Mouse (Mus musculus): Measurements from ENCODE around the gene Vmn2r2. TPM values are rescaled to one million over a fixed set of nuclear protein-coding genes. Genes with fewer than 3 reads are reported as not detected.

Vmn2r2 gene
- not detected for total RNA-seq (2021)
- long read RNA-seq, experiment 1, result 0 reads
- long read RNA-seq, experiment 2, result 0 reads

DNA sequence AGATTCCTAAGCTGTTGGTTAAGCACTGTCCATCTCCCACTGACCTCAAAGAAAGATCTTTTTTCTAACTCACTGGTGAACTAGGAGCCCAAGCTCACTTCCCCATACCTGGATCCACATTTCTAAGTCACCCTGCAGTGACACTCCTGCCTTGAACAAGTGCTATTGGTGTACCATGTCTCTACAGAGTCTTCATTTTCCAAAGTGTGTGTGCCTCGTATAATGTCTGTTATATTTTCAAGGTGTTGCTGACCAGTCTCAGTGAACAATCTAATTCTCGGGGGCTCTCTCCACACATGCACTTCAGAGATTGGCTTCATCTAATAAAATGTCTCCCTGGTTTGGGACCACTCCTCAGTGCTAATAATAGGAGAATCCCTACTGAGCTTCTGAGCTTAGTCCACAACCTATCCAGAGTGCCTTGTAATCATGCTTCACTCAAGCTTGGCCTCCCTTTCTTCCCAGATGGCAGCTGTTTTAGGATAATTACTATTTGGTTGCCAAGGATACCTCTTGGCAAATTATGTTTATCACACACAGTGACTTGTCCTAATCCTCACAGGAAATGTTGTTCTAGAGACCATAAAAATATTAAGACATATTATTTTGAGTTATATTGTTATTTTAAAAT, at the start of gene Vmn2r2:
Gene Vmn2r2, minus strand, starts transcription at position 51 of the 631 bp plus-strand sequence.
- DNase-seq, result no peak

DNA sequence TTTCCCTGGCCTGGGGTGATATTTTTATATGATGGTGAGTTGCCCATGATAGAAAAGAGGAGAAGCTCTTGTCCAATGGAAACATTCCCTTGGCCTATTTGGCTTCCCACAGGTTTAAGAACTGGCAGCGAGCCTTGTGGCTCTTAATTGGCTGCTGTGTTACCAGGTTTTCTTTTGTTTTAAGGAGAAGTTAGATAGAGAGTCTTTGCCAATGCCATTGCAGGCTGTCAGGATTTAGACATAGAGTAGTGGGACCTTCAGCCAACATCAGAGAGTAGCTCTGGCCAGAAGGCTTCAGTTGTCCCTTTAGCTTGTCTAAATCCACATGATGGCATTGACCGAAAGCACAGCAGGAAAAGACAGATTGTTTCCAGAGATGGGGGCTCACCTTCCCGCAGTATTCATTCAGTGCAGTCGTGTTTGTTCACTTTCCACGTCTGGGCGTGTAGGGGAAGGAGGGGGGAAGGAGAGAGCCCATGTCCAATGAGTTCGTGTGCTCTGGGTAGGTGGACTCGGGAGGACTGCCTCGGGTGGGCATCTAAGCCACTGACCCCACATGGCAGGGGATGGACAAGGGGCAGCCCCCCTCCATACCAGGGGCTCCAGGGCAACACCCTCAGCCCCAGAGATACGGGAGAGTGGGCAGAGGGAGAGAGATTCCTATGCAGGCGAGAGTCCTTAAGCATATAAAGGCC, 28.2 kb downstream of the Vmn2r2 start:
- no peak for DNase-seq

DNA sequence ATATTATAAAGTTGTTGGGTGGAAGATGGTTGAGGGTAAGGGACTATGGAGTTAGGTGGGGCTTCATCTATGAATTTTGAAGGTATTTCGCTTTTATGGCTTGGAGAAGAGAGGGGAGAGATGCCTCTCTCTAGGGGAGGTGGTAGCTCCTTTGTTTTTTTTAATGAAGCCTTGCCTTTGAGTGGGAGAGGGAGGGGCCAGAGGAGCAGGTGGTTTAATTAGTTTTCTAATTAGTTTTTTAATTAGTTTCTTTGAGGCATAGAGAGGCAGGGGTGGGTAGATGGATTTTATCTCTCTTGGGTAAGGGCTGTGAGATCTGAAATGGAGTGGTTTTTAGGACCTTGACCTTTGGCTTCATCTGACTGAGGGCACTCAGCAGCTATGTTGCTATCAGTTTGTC, 29.0 kb downstream of the Vmn2r2 start:
- no peak for DNase-seq

DNA sequence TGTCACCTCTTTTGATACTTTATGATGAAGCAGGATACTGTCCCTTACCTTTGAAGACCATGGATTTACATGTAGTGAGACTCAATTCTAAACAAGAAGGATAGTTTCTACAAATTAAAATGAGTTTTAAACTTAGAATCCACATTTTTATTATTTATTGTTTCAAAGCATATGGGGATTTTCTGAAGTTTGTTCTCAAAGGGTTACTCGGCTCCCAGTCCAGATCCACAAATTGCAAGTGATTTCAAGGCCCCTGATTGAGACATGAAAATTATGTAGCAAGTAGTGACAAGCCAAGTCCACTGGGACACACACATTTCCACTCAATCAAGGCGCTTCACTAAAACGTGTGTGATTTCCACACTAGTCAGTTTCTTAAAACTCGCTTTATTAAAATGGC, 60.5 kb downstream of the Vmn2r2 start, which contains the start of gene Vmn2r1:
Gene Vmn2r1, plus strand, starts transcription at position 301 of the 400 bp plus-strand sequence.
- DNase-seq, result no peak

Other genes starting within 250 kb of the Vmn2r2 start
- gene Plch1, start 242.5 kb downstream of the Vmn2r2 start, total RNA-seq (2021), result under 1 TPM; 0.16 to 0.23 TPM
- gene E130311K13Rik, start 212.5 kb downstream of the Vmn2r2 start, total RNA-seq (2021), result 10 to 100 TPM in 1 of 2 experiments, 1 to 10 TPM in 1; 8.3 to 14.1 TPM
- 10 to 100 TPM; 30.8 to 48.3 TPM for gene Slc33a1, start 177.2 kb downstream of the Vmn2r2 start, total RNA-seq (2021)
- 10 to 100 TPM; 24.4 to 25.0 TPM for gene Gmps, start 165.8 kb downstream of the Vmn2r2 start, total RNA-seq (2021)
- gene Vmn2r1, start 60.4 kb downstream of the Vmn2r2 start, total RNA-seq (2021), result under 1 TPM; 0.10 to 0.33 TPM
- gene Vmn2r3, start 147.8 kb upstream of the Vmn2r2 start, total RNA-seq (2021), result not detected

Measured in adrenal gland, postnatal 36 days (tissue).